Comparison of ENCODE assay signal across 8 mouse cellular contexts in the genomic region with DNA sequence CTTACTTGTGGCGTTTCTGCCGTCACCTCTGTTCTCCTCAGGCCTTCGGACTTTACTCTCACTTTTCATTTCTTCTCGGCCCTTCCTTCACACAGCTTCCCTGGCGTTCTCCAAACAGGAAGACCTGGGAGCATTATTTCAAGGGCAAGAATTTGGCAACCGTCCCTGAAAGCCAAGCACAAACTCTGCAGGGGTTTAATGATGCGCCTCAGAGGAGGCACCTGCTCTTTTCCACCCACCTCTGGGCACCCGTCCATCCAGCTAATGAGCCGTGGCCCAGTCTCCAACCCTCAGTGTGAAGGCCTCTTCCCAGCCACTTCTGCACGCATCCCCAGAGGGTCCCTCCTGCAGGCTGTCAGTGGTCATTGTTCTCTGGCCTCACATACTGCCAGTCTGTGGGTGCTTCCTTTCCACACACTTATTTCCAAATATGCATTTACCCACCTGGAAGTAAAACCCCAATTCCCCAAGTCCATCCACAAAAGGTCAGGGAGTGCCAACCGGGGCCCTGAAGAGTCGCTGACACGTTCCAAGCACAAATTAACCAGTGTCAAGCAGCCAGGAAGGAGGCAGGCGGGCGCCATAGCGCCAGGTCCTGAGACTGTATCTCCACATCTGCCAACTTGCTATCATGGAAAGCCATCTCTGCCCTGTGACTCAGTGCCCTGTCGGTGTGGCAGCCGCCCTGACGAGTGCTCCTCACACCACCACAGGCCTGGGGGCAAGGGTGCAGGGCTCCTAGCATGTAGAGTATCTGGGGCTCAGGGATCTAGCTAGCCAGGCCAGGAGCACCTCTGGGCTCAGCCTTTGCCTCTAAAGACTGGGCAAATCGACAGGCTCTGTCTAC. TPM values are rescaled to one million over a fixed set of nuclear protein-coding genes. Genes with fewer than 3 reads are reported as not detected.
DNase-seq lines count a peak whose midpoint lies in the region; ATAC-seq and TF ChIP-seq lines count a peak whose summit lies in the region.

No protein-coding gene starts in this region.

- 81% methylated on average over 20 of the region's 20 CpGs for WGBS in heart, embryonic 10.5 days
- 71% methylated on average over 20 of the region's 20 CpGs for WGBS in hindbrain, embryonic 12.5 days
- 67% methylated on average over 20 of the region's 20 CpGs for WGBS in liver, postnatal 0 days (ENCODE audit: insufficient replicate concordance)

- ATAC-seq in hindbrain, embryonic 12.5 days (ENCODE audit: low FRiP score) = no peak
- no peak for ATAC-seq in liver, postnatal 0 days

- H3K9me3 ChIP-seq in heart, embryonic 10.5 days = no peaks in the 10 kb centered on the region
- no peaks in the 10 kb centered on the region for H3K9me3 ChIP-seq in hindbrain, embryonic 12.5 days (replicated peaks)
- H3K9me3 ChIP-seq in liver, postnatal 0 days (ENCODE audit: low read length) = no peaks in the 10 kb centered on the region

- TF ChIP-seq EP300 in liver, postnatal 0 days (IDR thresholded peaks at IDR 0.05; ENCODE audit: low read depth) = no peak

- H3K36me3 ChIP-seq in heart, embryonic 10.5 days = no peaks in the 10 kb centered on the region
- no peaks in the 10 kb centered on the region for H3K36me3 ChIP-seq in hindbrain, embryonic 12.5 days
- H3K36me3 ChIP-seq in liver, postnatal 0 days (replicated peaks; ENCODE audit: insufficient read depth, low read length) = no peaks in the 10 kb centered on the region

- TF ChIP-seq CTCF in liver, postnatal 0 days (IDR thresholded peaks at IDR 0.05; ENCODE audit: low read depth) = no peak

- intact Hi-C loops in heart, postnatal 25 days (cut with DNase I) = loop anchor here (5.0 kb wide), 1 partner anchor 139 kb away; no protein-coding TSS in a partner anchor

- H3K9ac ChIP-seq in hindbrain, embryonic 12.5 days = no peak overlapping the region
- H3K9ac ChIP-seq in liver, postnatal 0 days (replicated peaks) = peak overlapping the region; percentile 16; the same call in 1 of the 2 replicates

- DNase-seq in heart, embryonic 10.5 days (ENCODE audit: low spot score) = no peak
- no peak for DNase-seq in heart, postnatal 25 days (ENCODE audit: low spot score)
- DNase-seq in adrenal gland, postnatal 14 days = peak; percentile 60
- no peak for DNase-seq in liver, postnatal 0 days
- no peak for DNase-seq in adipocyte (ENCODE audit: low spot score)
- no peak for DNase-seq in B cell, adult 2 months
- DNase-seq in embryo, embryonic 10 days (ENCODE audit: low spot score) = no peak

- H3K4me1 ChIP-seq in heart, embryonic 10.5 days = peaks cover 41% of the 10 kb centered on the region
- H3K4me1 ChIP-seq in hindbrain, embryonic 12.5 days = peaks cover 28% of the 10 kb centered on the region
- peaks cover 15% of the 10 kb centered on the region for H3K4me1 ChIP-seq in liver, postnatal 0 days (ENCODE audit: insufficient read depth)

- no peak overlapping the region for H3K4me2 ChIP-seq in hindbrain, embryonic 12.5 days (replicated peaks)
- H3K4me2 ChIP-seq in liver, postnatal 0 days (ENCODE audit: low read depth, low read length) = peak overlapping the region; percentile 24; the same call in 1 of the 2 replicates

- no peaks in the 10 kb centered on the region for H3K27me3 ChIP-seq in heart, embryonic 10.5 days (ENCODE audit: insufficient read depth, poor library complexity, severe bottlenecking)
- H3K27me3 ChIP-seq in hindbrain, embryonic 12.5 days = 0 out of 2 replicates have a peak, but pooled peaks cover 5% of the 10 kb centered on the region
- no peaks in the 10 kb centered on the region for H3K27me3 ChIP-seq in liver, postnatal 0 days (ENCODE audit: insufficient read depth, low read length)

- no peak overlapping the region for H3K4me3 ChIP-seq in heart, embryonic 10.5 days
- no peak overlapping the region for H3K4me3 ChIP-seq in hindbrain, embryonic 12.5 days
- no peak overlapping the region for H3K4me3 ChIP-seq in liver, postnatal 0 days (ENCODE audit: low read depth, low read length)

- peak overlapping the region; percentile 37; the same call in 1 of the 2 replicates for H3K27ac ChIP-seq in heart, embryonic 10.5 days
- H3K27ac ChIP-seq in hindbrain, embryonic 12.5 days = 0 out of 2 replicates have a peak overlapping the region, but pooled peaks have one; percentile 4
- H3K27ac ChIP-seq in liver, postnatal 0 days (ENCODE audit: low read depth) = peak overlapping the region; percentile 96

RNA-seq across cellular contexts. Expression of a gene that starts 56.0 kb away (rescaled TPM):
- polyA plus RNA-seq in heart, embryonic 10.5 days (2016; fragmentation: Nextera tagmentation; extraction: Ambion mirVana) = 0.10 and 0.15 TPM in 2 replicates
- not detected for total RNA-seq in heart, postnatal 25 days (2021)
- total RNA-seq in adrenal gland, postnatal 14 days (2021) = 0.33 and 1.4 TPM in 2 replicates
- 12.4 and 14.1 TPM in 2 replicates for polyA plus RNA-seq in hindbrain, embryonic 12.5 days (2016; fragmentation: Nextera tagmentation; extraction: Ambion mirVana)
- not detected in 2 replicates for polyA plus RNA-seq in liver, postnatal 0 days (2015; fragmentation: Nextera tagmentation; extraction: Ambion mirVana)

Comparison
In these comparisons a context has a peak if more than half of its experiments do, and no peak if none do; other contexts are left out.
1. H3K27ac ChIP-seq: peak in every context shown above with its lines; median percentile 96 in liver, postnatal 0 days; 37 in heart, embryonic 10.5 days; 4 in hindbrain, embryonic 12.5 days.
2. RNA of a gene that starts 56.0 kb away (polyA plus RNA-seq): 12.4 to 14.1 TPM in hindbrain, embryonic 12.5 days; 0.10 to 0.15 TPM in heart, embryonic 10.5 days and not detected in liver, postnatal 0 days; every median in the first group is over 10 times any median in the second.